Mouse (Mus musculus): ENCODE results near the gene Borcs6.

DNA sequence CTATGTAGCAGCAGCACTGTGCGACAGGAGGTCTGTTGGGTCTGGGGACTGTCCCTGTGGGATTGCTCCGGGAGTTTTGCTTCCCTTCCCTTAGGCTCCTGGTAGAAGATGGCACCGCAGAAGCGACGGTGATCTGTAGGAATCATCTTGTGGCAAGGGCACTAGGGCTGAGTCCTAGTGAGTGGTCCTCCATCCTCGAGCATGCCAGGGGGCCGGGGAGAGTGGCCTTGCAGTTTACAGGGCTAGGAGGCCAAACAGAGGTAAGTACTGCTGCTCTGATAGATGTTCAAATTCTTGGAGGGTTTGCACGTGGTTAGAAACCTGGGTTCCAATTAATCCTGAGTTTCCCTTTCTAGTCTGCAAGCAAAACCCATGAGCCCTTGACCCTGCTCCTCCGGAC is 24.1 kb upstream of the Borcs6 start:
- TF ChIP-seq CTCF (IDR thresholded peaks at IDR 0.05; ENCODE audit: borderline replicate concordance, extremely low read depth, insufficient read depth, insufficient read length), result no peak
- no peak for TF ChIP-seq POLR2A (IDR thresholded peaks at IDR 0.05; ENCODE audit: borderline replicate concordance, extremely low read depth, insufficient read depth, insufficient read length, poor library complexity, severe bottlenecking)

Data from brain, embryonic 14.5 days (tissue).